8 mouse cellular contexts compared by ENCODE assay signal in the genomic region with DNA sequence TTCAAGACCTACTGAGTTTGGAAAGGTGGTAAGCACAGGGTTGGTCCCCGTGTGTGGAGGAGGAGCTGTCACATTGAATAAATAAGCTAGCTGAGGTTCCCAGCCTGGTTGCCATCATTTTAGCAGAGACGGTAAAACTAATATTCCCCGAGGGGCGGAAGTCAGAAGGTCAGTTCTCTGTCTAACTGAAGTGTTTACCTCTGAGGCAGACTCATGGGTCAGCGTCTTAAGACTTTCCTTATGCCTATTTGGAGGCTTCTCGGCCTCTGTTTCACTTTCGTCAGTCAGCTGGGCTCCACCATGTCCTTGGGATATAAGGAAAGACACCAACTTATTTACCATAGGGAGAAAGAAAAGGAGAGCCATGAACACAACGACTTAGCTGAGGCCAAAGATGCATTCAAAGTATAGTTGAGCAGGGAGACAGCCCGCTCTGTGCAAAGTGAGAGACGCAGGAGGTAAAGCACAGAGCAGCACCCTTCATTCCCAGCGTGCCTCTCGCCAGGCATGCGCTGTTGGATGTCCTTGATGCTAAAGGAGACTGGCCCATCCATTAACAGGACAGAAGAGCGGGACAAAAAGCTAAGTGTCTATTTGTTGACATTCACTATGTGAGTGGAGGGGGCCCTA.
DNase-seq lines count a peak whose midpoint lies in the region; ATAC-seq and TF ChIP-seq lines count a peak whose summit lies in the region.

No protein-coding gene starts in this region.

- 0 out of 2 replicates have a peak, but pooled peaks have one; percentile 28 for ATAC-seq in kidney, embryonic 14.5 days (ENCODE audit: low FRiP score, low TSS enrichment)
- ATAC-seq in embryonic facial prominence, embryonic 13.5 days (ENCODE audit: insufficient number of reproducible peaks, insufficient read depth, low FRiP score, low TSS enrichment, low read depth), result no peak
- ATAC-seq in limb, embryonic 14.5 days (ENCODE audit: low FRiP score, low read depth), result no peak
- ATAC-seq in activated CD4-positive, CD25-positive, alpha-beta regulatory T cell, adult 4 months, result no peak

- no peak for DNase-seq in kidney, postnatal 14 days
- DNase-seq in adrenal gland, adult 2 months, result peak; percentile 77
- DNase-seq in limb, embryonic 14.5 days (ENCODE audit: low spot score), result peak; percentile 56
- DNase-seq in thymus, postnatal 14 days, result no peak
- no peak for DNase-seq in left cerebral cortex, postnatal 14 days (ENCODE audit: low spot score in 2 of 2)

- H3K27me3 ChIP-seq in kidney, embryonic 14.5 days (ENCODE audit: control insufficient read depth, insufficient read depth, low read length), result no peaks in the 10 kb centered on the region
- no peaks in the 10 kb centered on the region for H3K27me3 ChIP-seq in embryonic facial prominence, embryonic 13.5 days
- no peaks in the 10 kb centered on the region for H3K27me3 ChIP-seq in limb, embryonic 14.5 days (ENCODE audit: control insufficient read depth, insufficient read depth, low read length)

- no peak overlapping the region for H3K9ac ChIP-seq in kidney, embryonic 14.5 days (ENCODE audit: low read depth, low read length)
- H3K9ac ChIP-seq in embryonic facial prominence, embryonic 13.5 days, result no peak overlapping the region
- no peak overlapping the region for H3K9ac ChIP-seq in limb, embryonic 14.5 days (ENCODE audit: low read depth, low read length, severe bottlenecking)

- H3K27ac ChIP-seq in kidney, embryonic 14.5 days (ENCODE audit: low read depth, low read length), result peak overlapping the region; percentile 18; the same call in 1 of the 2 replicates
- H3K27ac ChIP-seq in embryonic facial prominence, embryonic 13.5 days, result peak overlapping the region; percentile 9; the same call in 1 of the 2 replicates
- H3K27ac ChIP-seq in limb, embryonic 14.5 days (replicated peaks; ENCODE audit: low read depth, low read length), result peak overlapping the region; percentile 33

- H3K4me3 ChIP-seq in kidney, embryonic 14.5 days (ENCODE audit: low read length), result no peak overlapping the region; the same call in 1 of the 2 replicates
- H3K4me3 ChIP-seq in embryonic facial prominence, embryonic 13.5 days, result no peak overlapping the region
- H3K4me3 ChIP-seq in limb, embryonic 14.5 days (replicated peaks; ENCODE audit: low read length), result no peak overlapping the region

- H3K4me1 ChIP-seq in kidney, embryonic 14.5 days (ENCODE audit: control insufficient read depth, insufficient read depth, low read length), result peaks cover 15% of the 10 kb centered on the region
- peaks cover 43% of the 10 kb centered on the region for H3K4me1 ChIP-seq in embryonic facial prominence, embryonic 13.5 days
- H3K4me1 ChIP-seq in limb, embryonic 14.5 days (ENCODE audit: control insufficient read depth, insufficient read depth, low read length), result peaks cover 38% of the 10 kb centered on the region

- TF ChIP-seq POLR2A in limb, embryonic 14.5 days (IDR thresholded peaks at IDR 0.05; ENCODE audit: borderline replicate concordance, extremely low read depth, insufficient read depth, insufficient read length), result no peak

- H3K9me3 ChIP-seq in kidney, embryonic 14.5 days (ENCODE audit: control insufficient read depth, low read length), result no peaks in the 10 kb centered on the region
- H3K9me3 ChIP-seq in embryonic facial prominence, embryonic 13.5 days, result no peaks in the 10 kb centered on the region
- H3K9me3 ChIP-seq in limb, embryonic 14.5 days (ENCODE audit: control insufficient read depth, low read length), result no peaks in the 10 kb centered on the region

- H3K36me3 ChIP-seq in kidney, embryonic 14.5 days (ENCODE audit: control insufficient read depth, insufficient read depth, low read length), result no peaks in the 10 kb centered on the region
- no peaks in the 10 kb centered on the region for H3K36me3 ChIP-seq in embryonic facial prominence, embryonic 13.5 days
- no peaks in the 10 kb centered on the region for H3K36me3 ChIP-seq in limb, embryonic 14.5 days (ENCODE audit: control insufficient read depth, insufficient read depth, low read length)

- H3K4me2 ChIP-seq in kidney, embryonic 14.5 days (replicated peaks; ENCODE audit: low read depth, low read length), result peak overlapping the region; percentile 29
- peak overlapping the region; percentile 26; the same call in 1 of the 2 replicates for H3K4me2 ChIP-seq in embryonic facial prominence, embryonic 13.5 days
- H3K4me2 ChIP-seq in limb, embryonic 14.5 days (replicated peaks; ENCODE audit: low read depth, low read length, severe bottlenecking), result 0 out of 2 replicates have a peak overlapping the region, but pooled peaks have one; percentile 25

- intact Hi-C loops in left cerebral cortex, postnatal 14 days (cut with DNase I), result no loop called here

- WGBS in kidney, embryonic 14.5 days, result 32% methylated on average over 14 of the region's 14 CpGs
- 22% methylated on average over 14 of the region's 14 CpGs for WGBS in embryonic facial prominence, embryonic 13.5 days
- WGBS in limb, embryonic 14.5 days, result 27% methylated on average over 14 of the region's 14 CpGs

Comparison
In these comparisons a context has a peak if more than half of its experiments do, and no peak if none do; other contexts are left out.
1. DNase-seq: peak in adrenal gland, adult 2 months (single experiment) and limb, embryonic 14.5 days (single experiment); none in kidney, postnatal 14 days (single experiment), thymus, postnatal 14 days (single experiment) and left cerebral cortex, postnatal 14 days (0 of 2).
2. Peak in every context shown above with its lines, with median percentiles within 50 percentile points of each other: H3K27ac ChIP-seq and H3K4me2 ChIP-seq.